Mouse (Mus musculus) megakaryocyte, embryonic 14.5 days (primary cell): ENCODE results near the gene Slc23a3.

Source experiments
- FLI1 ChIP-seq: IDR thresholded peaks from 2 replicates; pipeline ENCODE4 v1.6.1; 2012; ENCODE audit warnings: low read length, inconsistent platforms, mixed read lengths
- GATA1 ChIP-seq: IDR thresholded peaks from 3 replicates; pipeline ENCODE4 v1.6.1; 2012; ENCODE audit warnings: mixed read lengths, low read length, inconsistent platforms, borderline replicate concordance

- no peak for TF ChIP-seq GATA1
- TF ChIP-seq FLI1: no peak
Observed at GRCm38 (mm10) chr1:75124346-75125321, 9.1 kb downstream of the Slc23a3 start, which contains the start of gene Nhej1.
